Mouse (Mus musculus) kidney, embryonic 14.5 days (tissue): ENCODE data around the gene Vmn1r39. TPM values are rescaled to one million over a fixed set of nuclear protein-coding genes. Genes with fewer than 3 reads are reported as not detected.

Source experiments
- polyA plus RNA-seq: library from polyadenylated mRNA; unstranded; fragments of >200 nt; fragmentation: Nextera tagmentation; extraction: Ambion mirVana; gene quantifications from 2 replicates; pipeline ENCODE4 v1.2.1, GENCODE M21; 2014

The Vmn1r39 gene
- polyA plus RNA-seq, 1 experiment from 2014 or later = not detected

Other genes starting within 250 kb of the Vmn1r39 start
- gene Vmn1r33, start 192.3 kb downstream of the Vmn1r39 start, polyA plus RNA-seq = not detected in 2 replicates
- not detected in 2 replicates for gene Vmn1r34, start 166.7 kb downstream of the Vmn1r39 start, polyA plus RNA-seq
- gene Vmn1r35, start 124.7 kb downstream of the Vmn1r39 start, polyA plus RNA-seq = not detected in 2 replicates
- gene Vmn1r36, start 91.4 kb downstream of the Vmn1r39 start, polyA plus RNA-seq = not detected in 2 replicates
- not detected in 2 replicates for gene Vmn1r37, start 81.2 kb downstream of the Vmn1r39 start, polyA plus RNA-seq
- not detected in 2 replicates for gene Vmn1r38, start 28.0 kb downstream of the Vmn1r39 start, polyA plus RNA-seq
- 76.6 and 108 TPM in 2 replicates for gene Gng12, start 85.8 kb upstream of the Vmn1r39 start, polyA plus RNA-seq
- 29.3 and 36.0 TPM in 2 replicates for gene Gadd45a, start 226.8 kb upstream of the Vmn1r39 start, polyA plus RNA-seq